Mouse (Mus musculus): ENCODE results near the gene Rdm1. TPM values are rescaled to one million over a fixed set of nuclear protein-coding genes. Genes with fewer than 3 reads are reported as not detected.
A peak's percentile ranks its signal among the peaks of the same experiment; 100 is the strongest.
"Not testable (repeated sequence)": the region's sequence is repeated elsewhere in the genome, so short reads cannot be mapped to it uniquely, and the experiment has no call there.

Gene Rdm1
- polyA plus RNA-seq, 1 experiment: 18.1 TPM

GRCm38 (mm10) chr11:101589989-101590624, 36.9 kb upstream of the Rdm1 start:
- H3K4me3 ChIP-seq (ENCODE audit: insufficient read depth, low read length): no peak overlapping the region
- TF ChIP-seq POLR2A (IDR thresholded peaks at IDR 0.05; ENCODE audit: low read depth, low read length) (no peak), CTCF (IDR thresholded peaks at IDR 0.05; ENCODE audit: borderline replicate concordance, insufficient read depth, low read length) (no peak)

GRCm38 (mm10) chr11:101599156-101599555, 27.8 kb upstream of the Rdm1 start, which contains the start of gene Gm11634:
Gene Gm11634, minus strand, starts transcription at chr11:101599256.
- Histone ChIP-seq H3K4me3 (ENCODE audit: insufficient read depth, low read length) (no peak within 1 kb of the TSS), H3K27ac (ENCODE audit: insufficient read depth, low read length) (no peak within 1 kb of the TSS), H3K4me1 (ENCODE audit: control insufficient read depth, insufficient read depth, low read length) (no peaks in the 10 kb centered on the region)
- TF ChIP-seq POLR2A (IDR thresholded peaks at IDR 0.05; ENCODE audit: low read depth, low read length) (no peak), CTCF (IDR thresholded peaks at IDR 0.05; ENCODE audit: borderline replicate concordance, insufficient read depth, low read length) (no peak)

More at GRCm38 (mm10) chr11:101589989-101590624, 36.9 kb upstream of the Rdm1 start:
- Histone ChIP-seq H3K27ac (ENCODE audit: insufficient read depth, low read length) (no peak overlapping the region), H3K4me1 (ENCODE audit: control insufficient read depth, insufficient read depth, low read length) (0 out of 2 replicates have a peak, but pooled peaks cover 3% of the 10 kb centered on the region)

- TF ChIP-seq CTCF (IDR thresholded peaks at IDR 0.05; ENCODE audit: borderline replicate concordance, insufficient read depth, low read length) (no peak), POLR2A (IDR thresholded peaks at IDR 0.05; ENCODE audit: low read depth, low read length) (no peak)
- no peak overlapping the region for H3K4me3 ChIP-seq (ENCODE audit: insufficient read depth, low read length)
- no peak overlapping the region for H3K27ac ChIP-seq (ENCODE audit: insufficient read depth, low read length)
- H3K4me1 ChIP-seq (ENCODE audit: control insufficient read depth, insufficient read depth, low read length): no peaks in the 10 kb centered on the region
Measured at GRCm38 (mm10) chr11:101602491-101602890, 24.5 kb upstream of the Rdm1 start.

- H3K27ac ChIP-seq (ENCODE audit: insufficient read depth, low read length): no peak overlapping the region
- TF ChIP-seq POLR2A (IDR thresholded peaks at IDR 0.05; ENCODE audit: low read depth, low read length) (no peak), CTCF (IDR thresholded peaks at IDR 0.05; ENCODE audit: borderline replicate concordance, insufficient read depth, low read length) (no peak)
- no peak overlapping the region for H3K4me3 ChIP-seq (ENCODE audit: insufficient read depth, low read length)
- H3K4me1 ChIP-seq (ENCODE audit: control insufficient read depth, insufficient read depth, low read length): no peaks in the 10 kb centered on the region
Measured at GRCm38 (mm10) chr11:101604116-101604515, 22.9 kb upstream of the Rdm1 start.

GRCm38 (mm10) chr11:101604531-101605453, 22.2 kb upstream of the Rdm1 start:
- H3K27ac ChIP-seq (ENCODE audit: insufficient read depth, low read length): not testable (repeated sequence)

GRCm38 (mm10) chr11:101607134-101607533, 19.9 kb upstream of the Rdm1 start:
- not testable (repeated sequence) for H3K4me1 ChIP-seq (ENCODE audit: control insufficient read depth, insufficient read depth, low read length); H3K4me3 ChIP-seq (ENCODE audit: insufficient read depth, low read length); H3K27ac ChIP-seq (ENCODE audit: insufficient read depth, low read length)

More at GRCm38 (mm10) chr11:101604531-101605453, 22.2 kb upstream of the Rdm1 start:
- H3K4me3 ChIP-seq (ENCODE audit: insufficient read depth, low read length): peak overlapping the region; percentile 15; the same call in 1 of the 2 replicates
- not testable (repeated sequence) for H3K4me1 ChIP-seq (ENCODE audit: control insufficient read depth, insufficient read depth, low read length)
- peak; percentile 88 for TF ChIP-seq POLR2A (IDR thresholded peaks at IDR 0.05; ENCODE audit: low read depth, low read length)

- no peak for TF ChIP-seq POLR2A (IDR thresholded peaks at IDR 0.05; ENCODE audit: low read depth, low read length)
- Histone ChIP-seq H3K4me3 (ENCODE audit: insufficient read depth, low read length) (no peak overlapping the region), H3K4me1 (ENCODE audit: control insufficient read depth, insufficient read depth, low read length) (no peaks in the 10 kb centered on the region), H3K27ac (ENCODE audit: insufficient read depth, low read length) (no peak overlapping the region)
Measured at GRCm38 (mm10) chr11:101610445-101610844, 16.6 kb upstream of the Rdm1 start.

GRCm38 (mm10) chr11:101613596-101613995, 13.4 kb upstream of the Rdm1 start:
- no peak overlapping the region for H3K27ac ChIP-seq (ENCODE audit: insufficient read depth, low read length)
- TF ChIP-seq CTCF (IDR thresholded peaks at IDR 0.05; ENCODE audit: borderline replicate concordance, insufficient read depth, low read length): no peak
- TF ChIP-seq POLR2A (IDR thresholded peaks at IDR 0.05; ENCODE audit: low read depth, low read length): no peak
- H3K4me3 ChIP-seq (ENCODE audit: insufficient read depth, low read length): no peak overlapping the region
- H3K4me1 ChIP-seq (ENCODE audit: control insufficient read depth, insufficient read depth, low read length): no peaks in the 10 kb centered on the region

GRCm38 (mm10) chr11:101614116-101614515, 12.9 kb upstream of the Rdm1 start:
- no peak for TF ChIP-seq CTCF (IDR thresholded peaks at IDR 0.05; ENCODE audit: borderline replicate concordance, insufficient read depth, low read length)
- TF ChIP-seq POLR2A (IDR thresholded peaks at IDR 0.05; ENCODE audit: low read depth, low read length): no peak
- no peak overlapping the region for H3K4me3 ChIP-seq (ENCODE audit: insufficient read depth, low read length)
- no peaks in the 10 kb centered on the region for H3K4me1 ChIP-seq (ENCODE audit: control insufficient read depth, insufficient read depth, low read length)
- no peak overlapping the region for H3K27ac ChIP-seq (ENCODE audit: insufficient read depth, low read length)

- TF ChIP-seq POLR2A (IDR thresholded peaks at IDR 0.05; ENCODE audit: low read depth, low read length) (no peak), CTCF (IDR thresholded peaks at IDR 0.05; ENCODE audit: borderline replicate concordance, insufficient read depth, low read length) (no peak)
- H3K4me1 ChIP-seq (ENCODE audit: control insufficient read depth, insufficient read depth, low read length): no peaks in the 10 kb centered on the region
- H3K27ac ChIP-seq (ENCODE audit: insufficient read depth, low read length): no peak overlapping the region
- no peak overlapping the region for H3K4me3 ChIP-seq (ENCODE audit: insufficient read depth, low read length)
Measured at GRCm38 (mm10) chr11:101615380-101615779, 11.6 kb upstream of the Rdm1 start.
